Mouse (Mus musculus): ENCODE measurements at regions not wholly inside any gene's neighbourhood (a gene's known extent, or its start where the extent isn't known, plus 50 kb on each side); places are given as distances from the start of the nearest gene placed in this dataset.

GRCm38 (mm10) chr13:60015854-60016366 lies 161.3 kb downstream of the Gas1 start:
- Histone ChIP-seq H3K4me1 (ENCODE audit: control insufficient read depth, insufficient read depth, low read length) (peaks cover 5% of the 10 kb centered on the region; the same call in 1 of the 2 replicates), H3K4me3 (replicated peaks; ENCODE audit: insufficient read depth, low read depth, low read length) (no peak overlapping the region), H3K27me3 (ENCODE audit: control insufficient read depth, insufficient read depth, low read length) (no peaks in the 10 kb centered on the region; the same call in 1 of the 2 replicates), H3K27ac (ENCODE audit: insufficient read depth, low read length) (no peak overlapping the region)
- TF ChIP-seq CTCF (IDR thresholded peaks at IDR 0.05; ENCODE audit: borderline replicate concordance, insufficient read depth, low read depth, low read length) (no peak), POLR2A (IDR thresholded peaks at IDR 0.05; ENCODE audit: borderline replicate concordance, insufficient read depth, low read length) (no peak)
- 50% methylated on average over 8 of the region's 8 CpGs for WGBS
- no peak for DNase-seq

GRCm38 (mm10) chr13:60012046-60012813 lies 164.9 kb downstream of the Gas1 start:
- 22% methylated on average over 16 of the region's 16 CpGs for WGBS
- Histone ChIP-seq H3K4me1 (ENCODE audit: control insufficient read depth, insufficient read depth, low read length) (peaks cover 5% of the 10 kb centered on the region; the same call in 1 of the 2 replicates), H3K4me3 (replicated peaks; ENCODE audit: insufficient read depth, low read depth, low read length) (no peak overlapping the region), H3K27me3 (ENCODE audit: control insufficient read depth, insufficient read depth, low read length) (no peaks in the 10 kb centered on the region; the same call in 1 of the 2 replicates), H3K27ac (ENCODE audit: insufficient read depth, low read length) (no peak overlapping the region)
- DNase-seq = no peak
- no peak for TF ChIP-seq CTCF (IDR thresholded peaks at IDR 0.05; ENCODE audit: borderline replicate concordance, insufficient read depth, low read depth, low read length)
- TF ChIP-seq POLR2A (IDR thresholded peaks at IDR 0.05; ENCODE audit: borderline replicate concordance, insufficient read depth, low read length) = no peak

GRCm38 (mm10) chr13:60011092-60011491 lies 166.1 kb downstream of the Gas1 start:
- Histone ChIP-seq H3K4me1 (ENCODE audit: control insufficient read depth, insufficient read depth, low read length) (peaks cover 5% of the 10 kb centered on the region; the same call in 1 of the 2 replicates), H3K27ac (ENCODE audit: insufficient read depth, low read length) (no peak overlapping the region), H3K27me3 (ENCODE audit: control insufficient read depth, insufficient read depth, low read length) (no peaks in the 10 kb centered on the region; the same call in 1 of the 2 replicates), H3K4me3 (replicated peaks; ENCODE audit: insufficient read depth, low read depth, low read length) (no peak overlapping the region)
- no peak for TF ChIP-seq CTCF (IDR thresholded peaks at IDR 0.05; ENCODE audit: borderline replicate concordance, insufficient read depth, low read depth, low read length)
- TF ChIP-seq POLR2A (IDR thresholded peaks at IDR 0.05; ENCODE audit: borderline replicate concordance, insufficient read depth, low read length) = no peak
- 93% methylated on average over 2 of the region's 2 CpGs for WGBS
- no peak for DNase-seq

- H3K27me3 ChIP-seq (ENCODE audit: control insufficient read depth, insufficient read depth, low read length) = no peaks in the 10 kb centered on the region; the same call in 1 of the 2 replicates
- TF ChIP-seq CTCF (IDR thresholded peaks at IDR 0.05; ENCODE audit: borderline replicate concordance, insufficient read depth, low read depth, low read length) (no peak), POLR2A (IDR thresholded peaks at IDR 0.05; ENCODE audit: borderline replicate concordance, insufficient read depth, low read length) (no peak)
- DNase-seq = no peak
- peaks cover 4% of the 10 kb centered on the region; the same call in 1 of the 2 replicates for H3K4me1 ChIP-seq (ENCODE audit: control insufficient read depth, insufficient read depth, low read length)
- H3K4me3 ChIP-seq (replicated peaks; ENCODE audit: insufficient read depth, low read depth, low read length) = no peak overlapping the region
- no peak overlapping the region for H3K27ac ChIP-seq (ENCODE audit: insufficient read depth, low read length)
- WGBS = 32% methylated on average over 7 of the region's 7 CpGs
These were observed 169.6 kb downstream of the Gas1 start for GRCm38 (mm10) chr13:60007593-60007992.

- DNase-seq = no peak
- TF ChIP-seq CTCF (IDR thresholded peaks at IDR 0.05; ENCODE audit: borderline replicate concordance, insufficient read depth, low read depth, low read length) (no peak), POLR2A (IDR thresholded peaks at IDR 0.05; ENCODE audit: borderline replicate concordance, insufficient read depth, low read length) (no peak)
- Histone ChIP-seq H3K4me1 (ENCODE audit: control insufficient read depth, insufficient read depth, low read length) (no peaks in the 10 kb centered on the region), H3K27me3 (ENCODE audit: control insufficient read depth, insufficient read depth, low read length) (no peaks in the 10 kb centered on the region; the same call in 1 of the 2 replicates), H3K27ac (ENCODE audit: insufficient read depth, low read length) (no peak overlapping the region), H3K4me3 (replicated peaks; ENCODE audit: insufficient read depth, low read depth, low read length) (no peak overlapping the region)
- 61% methylated on average over 4 of the region's 4 CpGs for WGBS
These were observed 170.1 kb downstream of the Gas1 start for GRCm38 (mm10) chr13:60007031-60007430.

GRCm38 (mm10) chr13:60004611-60005010 lies 172.6 kb downstream of the Gas1 start:
- WGBS = 62% methylated on average over 2 of the region's 2 CpGs
- Histone ChIP-seq H3K27me3 (ENCODE audit: control insufficient read depth, insufficient read depth, low read length) (no peaks in the 10 kb centered on the region), H3K27ac (ENCODE audit: insufficient read depth, low read length) (no peak overlapping the region), H3K4me1 (ENCODE audit: control insufficient read depth, insufficient read depth, low read length) (no peaks in the 10 kb centered on the region), H3K4me3 (replicated peaks; ENCODE audit: insufficient read depth, low read depth, low read length) (no peak overlapping the region)
- no peak for DNase-seq
- TF ChIP-seq CTCF (IDR thresholded peaks at IDR 0.05; ENCODE audit: borderline replicate concordance, insufficient read depth, low read depth, low read length) = no peak
- no peak for TF ChIP-seq POLR2A (IDR thresholded peaks at IDR 0.05; ENCODE audit: borderline replicate concordance, insufficient read depth, low read length)

- Histone ChIP-seq H3K27ac (ENCODE audit: insufficient read depth, low read length) (no peak overlapping the region), H3K4me1 (ENCODE audit: control insufficient read depth, insufficient read depth, low read length) (no peaks in the 10 kb centered on the region), H3K27me3 (ENCODE audit: control insufficient read depth, insufficient read depth, low read length) (no peaks in the 10 kb centered on the region), H3K4me3 (replicated peaks; ENCODE audit: insufficient read depth, low read depth, low read length) (no peak overlapping the region)
- 97% methylated on average over 8 of the region's 8 CpGs for WGBS
- no peak for TF ChIP-seq POLR2A (IDR thresholded peaks at IDR 0.05; ENCODE audit: borderline replicate concordance, insufficient read depth, low read length)
- no peak for TF ChIP-seq CTCF (IDR thresholded peaks at IDR 0.05; ENCODE audit: borderline replicate concordance, insufficient read depth, low read depth, low read length)
- DNase-seq = no peak
These were observed 175.1 kb downstream of the Gas1 start for GRCm38 (mm10) chr13:60002098-60002497.

GRCm38 (mm10) chr13:60001637-60002036 lies 175.5 kb downstream of the Gas1 start:
- no peaks in the 10 kb centered on the region for H3K4me1 ChIP-seq (ENCODE audit: control insufficient read depth, insufficient read depth, low read length)
- no peak for DNase-seq
- 64% methylated on average over 4 of the region's 4 CpGs for WGBS
- TF ChIP-seq POLR2A (IDR thresholded peaks at IDR 0.05; ENCODE audit: borderline replicate concordance, insufficient read depth, low read length) = no peak
- TF ChIP-seq CTCF (IDR thresholded peaks at IDR 0.05; ENCODE audit: borderline replicate concordance, insufficient read depth, low read depth, low read length) = no peak
- no peaks in the 10 kb centered on the region for H3K27me3 ChIP-seq (ENCODE audit: control insufficient read depth, insufficient read depth, low read length)
- H3K27ac ChIP-seq (ENCODE audit: insufficient read depth, low read length) = no peak overlapping the region
- H3K4me3 ChIP-seq (replicated peaks; ENCODE audit: insufficient read depth, low read depth, low read length) = no peak overlapping the region
